In genomic region chr16:90893792-90894191, GRCm38 (mm10) we compare ENCODE assay signal across 16 mouse cellular contexts.
"Had no signal": no experiment of that assay in that cellular context is flagged by ENCODE, and none has a peak within 500 bp of the region (broad histone marks: within the 10 kb centered on the region; RNA-seq: fewer than 3 reads in every experiment).

No protein-coding gene starts in this region.

- H3K27ac ChIP-seq: limb, embryonic 12.5 days; limb, embryonic 15.5 days; liver, embryonic 14.5 days; stomach, postnatal 0 days had no signal

- H3K9me3 ChIP-seq: limb, embryonic 12.5 days; limb, embryonic 15.5 days had no signal

- DNase-seq: kidney, adult 18-20 months; kidney, adult 9 months; kidney, postnatal 14 days; kidney, postnatal 4 days; left cerebral cortex, postnatal 4 days; lung, adult 18-20 months; lung, postnatal 36 days; midbrain, embryonic 14.5 days; thymus, adult 2 months; thymus, postnatal 14 days had no signal

- H3K36me3 ChIP-seq: limb, embryonic 12.5 days; limb, embryonic 15.5 days had no signal

- H3K27me3 ChIP-seq: limb, embryonic 15.5 days had no signal

- H3K4me2 ChIP-seq: limb, embryonic 12.5 days; limb, embryonic 15.5 days; liver, embryonic 11.5 days; midbrain, embryonic 11.5 days had no signal

- H3K4me3 ChIP-seq: limb, embryonic 12.5 days; limb, embryonic 15.5 days had no signal

- H3K9ac ChIP-seq: limb, embryonic 12.5 days; limb, embryonic 15.5 days; liver, embryonic 14.5 days had no signal
